In the genomic region with DNA sequence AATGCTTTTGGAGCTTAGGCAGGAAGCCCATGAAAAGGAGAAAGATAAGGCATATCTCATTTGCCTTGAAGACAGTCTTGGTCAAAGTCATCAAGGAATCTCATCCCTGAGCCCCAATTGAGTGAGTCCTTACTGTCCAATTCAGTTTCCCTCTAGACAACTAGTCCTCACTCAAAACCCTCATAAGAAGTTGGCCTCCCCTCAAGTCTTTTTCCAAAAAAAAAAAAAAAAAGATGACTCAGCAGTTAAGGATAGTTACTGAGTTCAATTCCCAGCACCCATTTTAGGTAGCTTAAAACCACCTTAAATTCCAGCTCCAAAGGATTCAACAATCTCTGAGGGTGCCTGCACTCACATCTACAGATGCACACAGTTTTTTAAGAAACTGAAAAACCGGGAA, we compare ENCODE assay signal across 24 mouse cellular contexts. TPM values are rescaled to one million over a fixed set of nuclear protein-coding genes. Genes with fewer than 3 reads are reported as not detected.
DNase-seq lines count a peak whose midpoint lies in the region; ATAC-seq and TF ChIP-seq lines count a peak whose summit lies in the region.
"Had no signal": no experiment of that assay in that cellular context is flagged by ENCODE, and none has a peak within 500 bp of the region (broad histone marks: within the 10 kb centered on the region; RNA-seq: fewer than 3 reads in every experiment).

No protein-coding gene starts in this region.

- TF ChIP-seq CTCF in CH12.LX (conservative IDR thresholded peaks at IDR 0.05 in 1 of 2, IDR thresholded peaks at IDR 0.05 in 1 of 2; ENCODE audit: low read depth in 2 of 2, low read length in 2 of 2) (no peak), MEL (IDR thresholded peaks at IDR 0.05 in 2 of 3, conservative IDR thresholded peaks at IDR 0.05 in 1 of 3; ENCODE audit: control insufficient read depth in 1 of 3, insufficient read depth in 1 of 3, low read depth in 2 of 3, low read length in 3 of 3, poor library complexity in 1 of 3, severe bottlenecking in 1 of 3) (no peak)

- H3K79me2 ChIP-seq in CH12.LX (replicated peaks; ENCODE audit: control insufficient read depth, extremely low read depth, insufficient read depth, poor library complexity, severe bottlenecking) (no peaks in the 10 kb centered on the region), MEL (ENCODE audit: control insufficient read depth, insufficient read depth, low read length, poor library complexity) (no peaks in the 10 kb centered on the region)

- H3K4me3 ChIP-seq in CH12.LX (replicated peaks in 1 of 3; ENCODE audit: low read depth in 2 of 3, low read length in 2 of 3, poor library complexity in 1 of 3) (no peak overlapping the region), ES-E14 (ENCODE audit: insufficient read depth in 1 of 2, low read depth in 1 of 2, low read length in 2 of 2, poor library complexity in 1 of 2, severe bottlenecking in 1 of 2) (no peak overlapping the region), MEL (ENCODE audit: control insufficient read depth in 1 of 2, insufficient read depth in 1 of 2, low read depth in 2 of 2, low read length in 2 of 2) (no peak overlapping the region)
- H3K4me3 ChIP-seq in hindbrain, embryonic 14.5 days (replicated peaks; ENCODE audit: low read length) = no peak overlapping the region

- H3K4me2 ChIP-seq in CH12.LX (ENCODE audit: insufficient read depth, low read depth, poor library complexity, severe bottlenecking) = no peak overlapping the region
- no peak overlapping the region for H3K4me2 ChIP-seq in hindbrain, embryonic 14.5 days (replicated peaks)

- no peak overlapping the region for H3K27ac ChIP-seq in CH12.LX (ENCODE audit: insufficient read depth, low read depth)
- no peak overlapping the region for H3K27ac ChIP-seq in ES-E14 (ENCODE audit: insufficient read depth, low read depth, low read length, poor library complexity, severe bottlenecking)
- no peak overlapping the region for H3K27ac ChIP-seq in MEL (ENCODE audit: control insufficient read depth, low read depth, low read length)
- H3K27ac ChIP-seq in hindbrain, embryonic 14.5 days = no peak overlapping the region

- WGBS in hindbrain, embryonic 14.5 days = 69% methylated on average over 1 of the region's 1 CpGs

- H3K9me3 ChIP-seq in CH12.LX (replicated peaks; ENCODE audit: low read length) (no peaks in the 10 kb centered on the region), ES-E14 (ENCODE audit: control insufficient read depth, insufficient read depth, low read depth, low read length) (no peaks in the 10 kb centered on the region), MEL (replicated peaks; ENCODE audit: insufficient read depth, low read length) (no peaks in the 10 kb centered on the region)
- no peaks in the 10 kb centered on the region for H3K9me3 ChIP-seq in hindbrain, embryonic 14.5 days (ENCODE audit: control insufficient read depth, low read length)
- H3K9me3 ChIP-seq: G1E had no signal

- DNase-seq in CH12.LX (ENCODE audit: extremely low read depth) (no peak), ES-E14 (ENCODE audit: low read depth, low spot score) (no peak), MEL (ENCODE audit: low read depth, low spot score) (no peak)
- DNase-seq in hindbrain, embryonic 14.5 days (ENCODE audit: low spot score) = no peak
- no peak for DNase-seq in c-Kit-positive CD71-positive TER-119-positive erythroid progenitor cells, embryonic 14.5 days (ENCODE audit: low spot score)
- DNase-seq in cerebellum, adult 18-20 months = no peak
- DNase-seq: adrenal gland, adult 2 months; adrenal gland, adult 8-10 months; adrenal gland, postnatal 10 days; adrenal gland, postnatal 14 days; adrenal gland, postnatal 25 days; adrenal gland, postnatal 36 days; B cell, adult 2 months; cerebellum, adult 11 months; cerebellum, adult 11-12 months; cerebellum, adult 2 months; cerebellum, adult 8-10 months; cerebellum, adult 9-10 months; cerebellum, adult 9-11 months; cerebellum, postnatal 10 days had no signal

- dilution Hi-C loops in CH12.LX (cut with MboI; ENCODE audit: extremely low pct_ligation_motif_present, extremely low pct_unique_long_range_greater_than_20kb, low sequenced_read_pairs) = no loop called here

- H3K36me3 ChIP-seq in CH12.LX (replicated peaks in 1 of 2; ENCODE audit: control insufficient read depth in 1 of 2, insufficient read depth in 1 of 2, low read length in 1 of 2) = no peaks in the 10 kb centered on the region
- H3K36me3 ChIP-seq in ES-E14 (ENCODE audit: control insufficient read depth, insufficient read depth, low read length, poor library complexity, severe bottlenecking) = no peaks in the 10 kb centered on the region
- no peaks in the 10 kb centered on the region; a peak in 1 of 4 replicates for H3K36me3 ChIP-seq in MEL (ENCODE audit: control insufficient read depth in 1 of 2, insufficient read depth in 2 of 2, low read length in 2 of 2)
- no peaks in the 10 kb centered on the region for H3K36me3 ChIP-seq in hindbrain, embryonic 14.5 days (replicated peaks; ENCODE audit: control insufficient read depth, insufficient read depth)
- H3K36me3 ChIP-seq: G1E had no signal

- TF ChIP-seq RAD21 in CH12.LX (IDR thresholded peaks at IDR 0.05; ENCODE audit: low read depth, low read length) (no peak), MEL (IDR thresholded peaks at IDR 0.05; ENCODE audit: low read depth, low read length) (no peak)

- H3K27me3 ChIP-seq in CH12.LX (replicated peaks) = peaks cover 2% of the 10 kb centered on the region
- H3K27me3 ChIP-seq in MEL (ENCODE audit: control insufficient read depth in 1 of 2, insufficient read depth in 2 of 2, low read length in 2 of 2) = peaks cover 0 to 6% of the 10 kb centered on the region in 2 experiments; a peak in 2 of 4 replicates
- H3K27me3 ChIP-seq in hindbrain, embryonic 14.5 days (ENCODE audit: control insufficient read depth, insufficient read depth, low read length) = no peaks in the 10 kb centered on the region

- no peak overlapping the region for H3K9ac ChIP-seq in CH12.LX (ENCODE audit: insufficient read depth, low read depth)
- H3K9ac ChIP-seq in ES-E14 (ENCODE audit: insufficient read depth, low read depth, low read length, poor library complexity, severe bottlenecking) = no peak overlapping the region
- H3K9ac ChIP-seq in MEL (ENCODE audit: control insufficient read depth, low read depth, low read length, poor library complexity, severe bottlenecking) = no peak overlapping the region
- H3K9ac ChIP-seq in hindbrain, embryonic 14.5 days = no peak overlapping the region

- no peak for ATAC-seq in hindbrain, embryonic 14.5 days (ENCODE audit: low FRiP score)
- ATAC-seq: activated CD4-positive, CD25-positive, alpha-beta regulatory T cell, adult 4 months; CD4-positive, CD25-positive, alpha-beta regulatory T cell, adult 4 months; Patski had no signal

- TF ChIP-seq EP300 in CH12.LX (IDR thresholded peaks at IDR 0.05; ENCODE audit: low read length) = no peak
- no peak for TF ChIP-seq EP300 in MEL (IDR thresholded peaks at IDR 0.05; ENCODE audit: low read depth in 1 of 2, low read length in 2 of 2)

- in situ Hi-C loops in CH12.LX (cut with MboI; ENCODE audit: low pct_ligation_motif_present, low pct_unique_long_range_greater_than_20kb, low sequenced_read_pairs) (no loop called here), ES-E14 (cut with MboI; ENCODE audit: low sequenced_read_pairs in 2 of 2, unreplicated experiment in 2 of 2) (no loop called here)

- H3K4me1 ChIP-seq in CH12.LX (ENCODE audit: control insufficient read depth in 1 of 2, insufficient read depth in 2 of 2) (peaks cover 2 to 17% of the 10 kb centered on the region in 2 experiments; a peak in 2 of 4 replicates), ES-E14 (ENCODE audit: control insufficient read depth in 2 of 2, insufficient read depth in 2 of 2, low read length in 2 of 2, poor library complexity in 1 of 2) (no peaks in the 10 kb centered on the region), MEL (ENCODE audit: control insufficient read depth in 1 of 2, insufficient read depth in 2 of 2, low read length in 2 of 2) (no peaks in the 10 kb centered on the region)
- H3K4me1 ChIP-seq in hindbrain, embryonic 14.5 days (replicated peaks; ENCODE audit: control insufficient read depth, insufficient read depth, low read length) = no peaks in the 10 kb centered on the region

- no peak for TF ChIP-seq POLR2A in CH12.LX (IDR thresholded peaks at IDR 0.05; ENCODE audit: low read depth, low read length)
- TF ChIP-seq POLR2A in MEL (IDR thresholded peaks at IDR 0.05; ENCODE audit: control insufficient read depth in 1 of 2, insufficient read depth in 1 of 2, low read depth in 1 of 2, low read length in 2 of 2, poor library complexity in 1 of 2) = no peak

TF ChIP-seq in CH12.LX, 34 proteins besides CTCF, POLR2A, EP300 and RAD21:
- TF ChIP-seq MAFK (IDR thresholded peaks at IDR 0.05; ENCODE audit: insufficient replicate concordance, low read length) (peak; percentile 92), MYC (IDR thresholded peaks at IDR 0.05; ENCODE audit: low read depth, low read length) (no peak)
TF ChIP-seq in CH12.LX: peak in this region for 1.

TF ChIP-seq in ES-E14, 5 proteins besides CTCF, POLR2A, EP300 and RAD21:
- TF ChIP-seq MAFK (IDR thresholded peaks at IDR 0.05; ENCODE audit: insufficient read depth, low read depth, low read length) = peak; percentile 89
- TF ChIP-seq HCFC1 (IDR thresholded peaks at IDR 0.05; ENCODE audit: borderline replicate concordance, insufficient read depth, low read length) = no peak

TF ChIP-seq in MEL, 35 proteins besides CTCF, POLR2A, EP300 and RAD21:
- TF ChIP-seq POLR2AphosphoS5 (IDR thresholded peaks at IDR 0.05; ENCODE audit: borderline replicate concordance, low read depth, low read length) = no peak
- peak; percentile 57; the same call in 1 of the 2 replicates for TF ChIP-seq MAFK (IDR thresholded peaks at IDR 0.05; ENCODE audit: borderline replicate concordance, low read depth, low read length)

RNA-seq across cellular contexts. Expression of a gene that starts 14.1 kb away (rescaled TPM):
- total RNA-seq in CH12.LX (2012; rRNA removed) (10.3 and 12.3 TPM in 2 replicates), CH12.LX (2014; rRNA removed) (17.7 and 20.0 TPM in 2 replicates), ES-E14 (2012; rRNA removed) (15.8 and 15.9 TPM in 2 replicates), MEL (2012; rRNA removed) (7.0 and 8.4 TPM in 2 replicates)
- polyA plus RNA-seq in CH12.LX (2012; ENCODE audit: insufficient read length, low read depth) (10.3 and 10.5 TPM in 2 replicates), MEL (2012; ENCODE audit: insufficient read depth in 1 of 2, insufficient read length in 2 of 2, low read depth in 1 of 2, low replicate concordance in 2 of 2, missing spikeins in 1 of 2) (1 to 10 TPM in 1 of 2 experiments, not detected in 1; 5.7 TPM)
- polyA plus RNA-seq in hindbrain, embryonic 14.5 days (2014; fragmentation: Nextera tagmentation; extraction: Ambion mirVana) = 48.8 and 52.0 TPM in 2 replicates

RNA-seq across cellular contexts. Expression of a gene that starts 40.5 kb away (rescaled TPM):
- total RNA-seq in CH12.LX (2012; rRNA removed) = 10.1 and 13.1 TPM in 2 replicates
- total RNA-seq in CH12.LX (2014; rRNA removed) = 14.4 and 15.4 TPM in 2 replicates
- polyA plus RNA-seq in CH12.LX (2012; ENCODE audit: insufficient read length, low read depth) = 11.7 and 12.9 TPM in 2 replicates
- 10.5 and 15.5 TPM in 2 replicates for total RNA-seq in ES-E14 (2012; rRNA removed)
- total RNA-seq in MEL (2012; rRNA removed) = 12.5 and 16.2 TPM in 2 replicates
- 10 to 100 TPM in 1 of 2 experiments, not detected in 1; 14.2 TPM for polyA plus RNA-seq in MEL (2012; ENCODE audit: insufficient read depth in 1 of 2, insufficient read length in 2 of 2, low read depth in 1 of 2, low replicate concordance in 2 of 2, missing spikeins in 1 of 2)
- 8.5 and 8.9 TPM in 2 replicates for polyA plus RNA-seq in hindbrain, embryonic 14.5 days (2014; fragmentation: Nextera tagmentation; extraction: Ambion mirVana)
